Mouse (Mus musculus): ENCODE data around the gene Tldc2. TPM values are rescaled to one million over a fixed set of nuclear protein-coding genes. Genes with fewer than 3 reads are reported as not detected.

Tldc2 gene
- total RNA-seq, 2 experiments from 2014 or later: not detected

Other genes with a start within 250 kb of the Tldc2 start
- gene Tgif2, start 247.0 kb upstream of the Tldc2 start, total RNA-seq (2021): 10 to 100 TPM; 18.2 to 19.3 TPM
- gene 4930518I15Rik, start 229.1 kb upstream of the Tldc2 start, total RNA-seq (2021): 1 to 10 TPM; 1.3 to 2.0 TPM
- gene Rab5if, start 223.9 kb upstream of the Tldc2 start, total RNA-seq (2021): 100 to 1,000 TPM; 136 to 142 TPM
- not detected for gene Sla2, start 199.9 kb upstream of the Tldc2 start, total RNA-seq (2021)
- gene Ndrg3, start 95.0 kb upstream of the Tldc2 start, total RNA-seq (2021): 10 to 100 TPM; 23.0 to 27.2 TPM
- gene Dsn1, start 79.9 kb upstream of the Tldc2 start, total RNA-seq (2021): 10 to 100 TPM; 21.5 to 24.3 TPM
- gene Soga1, start 7.8 kb upstream of the Tldc2 start, total RNA-seq (2021): 10 to 100 TPM; 36.9 to 39.8 TPM
- gene Samhd1, start 48.2 kb downstream of the Tldc2 start, total RNA-seq (2021): 10 to 100 TPM; 21.8 to 22.9 TPM
- 10 to 100 TPM; 21.7 to 22.1 TPM for gene Rbl1, start 117.5 kb downstream of the Tldc2 start, total RNA-seq (2021)
- gene Rpn2, start 192.0 kb downstream of the Tldc2 start, total RNA-seq (2021): 100 to 1,000 TPM; 130 to 137 TPM
- under 1 TPM; 0.07 to 0.11 TPM for gene Mroh8, start 192.5 kb downstream of the Tldc2 start, total RNA-seq (2021)

Measured in heart, postnatal 4 days (tissue).